Mouse (Mus musculus): ENCODE data around the gene Dhx33.

DNA sequence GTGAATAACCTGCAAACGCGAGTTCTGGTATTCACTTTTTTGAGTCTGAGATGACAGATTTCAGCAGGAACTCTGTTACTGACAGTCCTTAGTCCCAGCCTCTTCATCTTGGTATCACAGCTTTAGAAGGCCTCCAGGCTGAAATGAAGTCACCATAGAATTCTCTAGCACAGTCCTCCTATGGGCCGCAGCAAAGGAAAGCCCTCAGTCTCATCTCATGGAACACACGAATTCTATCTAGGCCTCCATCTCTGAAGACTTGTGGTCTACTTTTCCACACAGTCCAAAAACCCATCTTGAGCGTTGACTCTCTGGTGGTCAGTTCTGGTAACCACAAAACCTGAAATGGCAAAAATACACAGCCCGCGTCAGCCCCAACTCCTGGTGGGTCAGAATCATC lies 27.8 kb upstream of the Dhx33 start:
- TF ChIP-seq CTCF (IDR thresholded peaks at IDR 0.05) (no peak), POLR2A (IDR thresholded peaks at IDR 0.05; ENCODE audit: insufficient read depth, low read depth, low read length) (no peak)

Measured in heart, adult 2 months (tissue).